Comparison of ENCODE assay signal across 8 mouse cellular contexts in genomic region chr5:105876068-105876924, GRCm38 (mm10). TPM values are rescaled to one million over a fixed set of nuclear protein-coding genes. Genes with fewer than 3 reads are reported as not detected.
DNase-seq lines count a peak whose midpoint lies in the region; ATAC-seq and TF ChIP-seq lines count a peak whose summit lies in the region.

Gene Zfp326, plus strand, starts transcription at chr5:105876565.

- peak within 1 kb of the TSS; percentile 99 for H3K9ac ChIP-seq in heart, embryonic 12.5 days
- peak within 1 kb of the TSS; percentile 100 for H3K9ac ChIP-seq in kidney, postnatal 0 days (ENCODE audit: low read depth, low read length)
- peak within 1 kb of the TSS; percentile 96 for H3K9ac ChIP-seq in liver, embryonic 11.5 days (ENCODE audit: low read depth, low read length)
- peak within 1 kb of the TSS; percentile 99 for H3K9ac ChIP-seq in stomach, embryonic 14.5 days (replicated peaks; ENCODE audit: low read depth, low read length)

- peaks cover 45% of the 10 kb centered on the region for H3K79me3 ChIP-seq in C2C12 (ENCODE audit: low read depth)

- H3K27ac ChIP-seq in heart, embryonic 12.5 days (ENCODE audit: poor library complexity, severe bottlenecking) = peak within 1 kb of the TSS; percentile 84
- H3K27ac ChIP-seq in kidney, postnatal 0 days = peak within 1 kb of the TSS; percentile 91
- peak within 1 kb of the TSS; percentile 80 for H3K27ac ChIP-seq in liver, embryonic 11.5 days (ENCODE audit: low read depth, low read length)
- H3K27ac ChIP-seq in stomach, embryonic 14.5 days (ENCODE audit: low read length) = peak within 1 kb of the TSS; percentile 87

- H3K4me2 ChIP-seq in heart, embryonic 12.5 days = peak within 1 kb of the TSS; percentile 68
- H3K4me2 ChIP-seq in kidney, postnatal 0 days (ENCODE audit: low read length) = peak within 1 kb of the TSS; percentile 71
- H3K4me2 ChIP-seq in liver, embryonic 11.5 days = peak within 1 kb of the TSS; percentile 91
- H3K4me2 ChIP-seq in stomach, embryonic 14.5 days (replicated peaks; ENCODE audit: low read depth, low read length) = peak within 1 kb of the TSS; percentile 71

- H3K79me2 ChIP-seq in C2C12 (ENCODE audit: control insufficient read depth, insufficient read depth) = peaks cover 49% of the 10 kb centered on the region

- DNase-seq in brain, embryonic 14.5 days (ENCODE audit: low read depth) = peak; percentile 96
- peak; percentile 95 for DNase-seq in kidney, postnatal 0 days (ENCODE audit: low spot score)
- peak; percentile 91 for DNase-seq in liver, embryonic 11.5 days (ENCODE audit: low spot score)
- DNase-seq in naive thymus-derived CD4-positive, alpha-beta T cell, adult 2 months (ENCODE audit: low read depth) = peak; percentile 93

- under 1% methylated on average over 67 of the region's 83 CpGs for WGBS in heart, embryonic 12.5 days
- under 1% methylated on average over 74 of the region's 83 CpGs for WGBS in kidney, postnatal 0 days
- under 1% methylated on average over 64 of the region's 83 CpGs for WGBS in liver, embryonic 11.5 days
- under 1% methylated on average over 59 of the region's 83 CpGs for WGBS in stomach, embryonic 14.5 days

- peak within 1 kb of the TSS; percentile 72 for H3K4me3 ChIP-seq in C2C12 (ENCODE audit: insufficient read depth, poor library complexity, severe bottlenecking)
- H3K4me3 ChIP-seq in erythroblast, embryonic 14.5 days (replicated peaks) = peak within 1 kb of the TSS; percentile 71
- H3K4me3 ChIP-seq in heart, embryonic 12.5 days = peak within 1 kb of the TSS; percentile 94
- peak within 1 kb of the TSS; percentile 96 for H3K4me3 ChIP-seq in kidney, postnatal 0 days (replicated peaks; ENCODE audit: low read depth, low read length)
- peak within 1 kb of the TSS; percentile 99 for H3K4me3 ChIP-seq in liver, embryonic 11.5 days (ENCODE audit: low read depth, low read length)
- H3K4me3 ChIP-seq in stomach, embryonic 14.5 days (ENCODE audit: low read depth, low read length) = peak within 1 kb of the TSS; percentile 99

- H3K4me1 ChIP-seq in erythroblast, embryonic 14.5 days (ENCODE audit: control insufficient read depth) = peaks cover 32% of the 10 kb centered on the region
- H3K4me1 ChIP-seq in heart, embryonic 12.5 days (replicated peaks) = peaks cover 18% of the 10 kb centered on the region
- H3K4me1 ChIP-seq in kidney, postnatal 0 days (replicated peaks; ENCODE audit: insufficient read depth, low read length) = peaks cover 19% of the 10 kb centered on the region
- peaks cover 17% of the 10 kb centered on the region for H3K4me1 ChIP-seq in liver, embryonic 11.5 days (replicated peaks; ENCODE audit: control insufficient read depth, insufficient read depth, low read length)
- peaks cover 10% of the 10 kb centered on the region; the same call in 1 of the 2 replicates for H3K4me1 ChIP-seq in stomach, embryonic 14.5 days (ENCODE audit: control insufficient read depth, insufficient read depth, low read length)

- ATAC-seq in heart, embryonic 12.5 days (ENCODE audit: insufficient number of reproducible peaks, low FRiP score) = peak; percentile 96
- ATAC-seq in kidney, postnatal 0 days (replicated peaks; ENCODE audit: low FRiP score, low read depth) = peak; percentile 95
- peak; percentile 93 for ATAC-seq in liver, embryonic 11.5 days (replicated peaks; ENCODE audit: low FRiP score)
- ATAC-seq in stomach, embryonic 14.5 days (ENCODE audit: insufficient number of reproducible peaks, insufficient read depth, low FRiP score, low read depth) = peak; percentile 94

- peak within 1 kb of the TSS; percentile 91 for H3ac ChIP-seq in C2C12 (ENCODE audit: control insufficient read depth, insufficient read length, low read depth)

- no peaks in the 10 kb centered on the region for H3K9me3 ChIP-seq in erythroblast, embryonic 14.5 days (ENCODE audit: control insufficient read depth, low read length)
- H3K9me3 ChIP-seq in heart, embryonic 12.5 days (replicated peaks) = no peaks in the 10 kb centered on the region
- H3K9me3 ChIP-seq in kidney, postnatal 0 days (replicated peaks; ENCODE audit: low read length) = no peaks in the 10 kb centered on the region
- no peaks in the 10 kb centered on the region for H3K9me3 ChIP-seq in liver, embryonic 11.5 days (ENCODE audit: control insufficient read depth, low read length)
- no peaks in the 10 kb centered on the region for H3K9me3 ChIP-seq in stomach, embryonic 14.5 days (ENCODE audit: control insufficient read depth, low read depth, low read length)

- TF ChIP-seq CTCF in C2C12 (IDR thresholded peaks at IDR 0.05; ENCODE audit: control insufficient read depth, insufficient read depth, insufficient read length) = no peak
- no peak for TF ChIP-seq CTCF in brain, embryonic 14.5 days (IDR thresholded peaks at IDR 0.05; ENCODE audit: borderline replicate concordance, extremely low read depth, insufficient read depth, insufficient read length)
- TF ChIP-seq CTCF in kidney, postnatal 0 days (IDR thresholded peaks at IDR 0.05; ENCODE audit: low read depth) = no peak

- H3K36me3 ChIP-seq in C2C12 (ENCODE audit: control insufficient read depth, insufficient read depth) = peaks cover 17% of the 10 kb centered on the region
- peaks cover 3% of the 10 kb centered on the region for H3K36me3 ChIP-seq in erythroblast, embryonic 14.5 days (ENCODE audit: control insufficient read depth)
- no peaks in the 10 kb centered on the region for H3K36me3 ChIP-seq in heart, embryonic 12.5 days
- H3K36me3 ChIP-seq in kidney, postnatal 0 days (ENCODE audit: insufficient read depth, low read length) = 0 out of 2 replicates have a peak, but pooled peaks cover 5% of the 10 kb centered on the region
- no peaks in the 10 kb centered on the region for H3K36me3 ChIP-seq in liver, embryonic 11.5 days (ENCODE audit: control insufficient read depth, insufficient read depth, low read length)
- peaks cover 4% of the 10 kb centered on the region for H3K36me3 ChIP-seq in stomach, embryonic 14.5 days (ENCODE audit: control insufficient read depth, insufficient read depth, low read length)

- TF ChIP-seq POLR2A in brain, embryonic 14.5 days (IDR thresholded peaks at IDR 0.05; ENCODE audit: borderline replicate concordance, extremely low read depth, insufficient read depth, insufficient read length, poor library complexity, severe bottlenecking) = peak; percentile 99

- H3K27me3 ChIP-seq in C2C12 (ENCODE audit: control insufficient read depth, insufficient read depth, insufficient read length) = no peaks in the 10 kb centered on the region
- peaks cover 28% of the 10 kb centered on the region for H3K27me3 ChIP-seq in erythroblast, embryonic 14.5 days (ENCODE audit: control insufficient read depth)
- no peaks in the 10 kb centered on the region for H3K27me3 ChIP-seq in heart, embryonic 12.5 days (replicated peaks)
- no peaks in the 10 kb centered on the region for H3K27me3 ChIP-seq in kidney, postnatal 0 days (ENCODE audit: insufficient read depth, low read length)
- no peaks in the 10 kb centered on the region for H3K27me3 ChIP-seq in liver, embryonic 11.5 days (replicated peaks; ENCODE audit: control insufficient read depth, insufficient read depth, low read length)
- H3K27me3 ChIP-seq in stomach, embryonic 14.5 days (ENCODE audit: control insufficient read depth, insufficient read depth, low read length) = no peaks in the 10 kb centered on the region

TF ChIP-seq in C2C12, 6 proteins besides CTCF, POLR2A, EP300 and RAD21:
- TF ChIP-seq USF1 (IDR thresholded peaks at IDR 0.05; ENCODE audit: low read depth) = no peak
- peak; percentile 46 for TF ChIP-seq CEBPB (IDR thresholded peaks at IDR 0.05; ENCODE audit: low read depth)

RNA-seq across cellular contexts. Expression of gene Zfp326, which starts in this region (rescaled TPM):
- 12.6 TPM for polyA plus RNA-seq in C2C12 (2012; fragmentation: generic; extraction: Trizol)
- 51.5 and 58.9 TPM in 2 replicates for polyA plus RNA-seq in brain, embryonic 14.5 days (2012; rRNA removed)
- polyA plus RNA-seq in erythroblast, embryonic 14.5 days (2012) = 0.10 and 0.16 TPM in 2 replicates
- polyA plus RNA-seq in heart, embryonic 12.5 days (2016; fragmentation: Nextera tagmentation; extraction: Ambion mirVana) = 35.6 and 36.7 TPM in 2 replicates
- 28.9 and 32.3 TPM in 2 replicates for polyA plus RNA-seq in kidney, postnatal 0 days (2015; fragmentation: Nextera tagmentation; extraction: Ambion mirVana)
- polyA plus RNA-seq in liver, embryonic 11.5 days (2014; fragmentation: Nextera tagmentation; extraction: Ambion mirVana) = 14.5 and 18.0 TPM in 2 replicates
- polyA plus RNA-seq in stomach, embryonic 14.5 days (2014; fragmentation: Nextera tagmentation; extraction: Ambion mirVana) = 53.4 and 53.8 TPM in 2 replicates

Comparison
In these comparisons a context has a peak if more than half of its experiments do, and no peak if none do; other contexts are left out.
1. Peak in every context shown above with its lines: DNase-seq, ATAC-seq, H3K4me3 ChIP-seq and H3K27ac ChIP-seq.
2. RNA of gene Zfp326 (polyA plus RNA-seq): 51.5 to 58.9 TPM in brain, embryonic 14.5 days, 53.4 to 53.8 TPM in stomach, embryonic 14.5 days, 35.6 to 36.7 TPM in heart, embryonic 12.5 days, 28.9 to 32.3 TPM in kidney, postnatal 0 days, 14.5 to 18.0 TPM in liver, embryonic 11.5 days and 12.6 TPM in C2C12 (single experiment); 0.10 to 0.16 TPM in erythroblast, embryonic 14.5 days; every median in the first group is over 10 times any median in the second.